Mouse (Mus musculus) heart, embryonic 11.5 days (tissue): ENCODE data around the gene Cytl1. TPM values are rescaled to one million over a fixed set of nuclear protein-coding genes. Genes with fewer than 3 reads are reported as not detected.

Experiments used
- ATAC-seq: fragments of 200-750 bp; cut with Nextera tagmentation; replicated peaks from 2 replicates; pipeline ENCODE4 v1.8.0; 2017; ENCODE audit warnings: moderate library complexity; ENCODE audit not compliant: insufficient number of reproducible peaks, low FRiP score, low TSS enrichment
- H3K27ac ChIP-seq: fragments of 300-500 bp; sonication (generic); 2 replicates; pipeline ENCODE4 v1.5.1; 2014; ENCODE audit warnings: mild to moderate bottlenecking, low read depth, low read length
- H3K27me3 ChIP-seq: fragments of 300-500 bp; sonication (generic); 2 replicates; pipeline ENCODE4 v1.6.1; 2014; ENCODE audit warnings: mild to moderate bottlenecking, low read length, mixed read lengths; ENCODE audit not compliant: control insufficient read depth, insufficient read depth
- H3K36me3 ChIP-seq: fragments of 300-500 bp; sonication (generic); 2 replicates; pipeline ENCODE4 v1.6.1; 2014; ENCODE audit warnings: mild to moderate bottlenecking, low read length, moderate library complexity, mixed read lengths; ENCODE audit not compliant: control insufficient read depth, insufficient read depth
- H3K4me1 ChIP-seq: fragments of 300-500 bp; sonication (generic); 2 replicates; pipeline ENCODE4 v1.6.1; 2014; ENCODE audit warnings: low read length; ENCODE audit not compliant: control insufficient read depth, insufficient read depth
- H3K4me2 ChIP-seq: fragments of 300-500 bp; sonication (generic); 2 replicates; pipeline ENCODE4 v1.6.1; 2014; ENCODE audit warnings: mild to moderate bottlenecking, moderate library complexity
- H3K4me3 ChIP-seq: fragments of 300-500 bp; sonication (generic); 2 replicates; pipeline ENCODE4 v1.5.1; 2014; ENCODE audit warnings: low read depth, low read length
- H3K9ac ChIP-seq: fragments of 300-500 bp; sonication (generic); 2 replicates; pipeline ENCODE4 v1.6.1; 2014; ENCODE audit warnings: mild to moderate bottlenecking, low read depth, low read length, moderate library complexity
- H3K9me3 ChIP-seq: fragments of 300-500 bp; sonication (generic); replicated peaks from 2 replicates; pipeline ENCODE4 v1.6.1; 2016; ENCODE audit warnings: low read length; ENCODE audit not compliant: control insufficient read depth
- WGBS: fragments of 180-500 bp; shearing (Covaris S2); extraction: QIAGEN DNeasy Blood & Tissue Kit; methylation state at CpG from one replicate; pipeline ENCODE4 v1.1.7; 2014; ENCODE audit not compliant: insufficient replicate concordance; 5-methylcytosine and 5-hydroxymethylcytosine counted together
- polyA plus RNA-seq: library from polyadenylated mRNA; unstranded; fragments of >200 nt; fragmentation: Nextera tagmentation; extraction: Ambion mirVana; gene quantifications from 2 replicates; pipeline ENCODE4 v1.2.1, GENCODE M21; 2014

Gene Cytl1
- polyA plus RNA-seq, 1 experiment from 2014 or later: 2.3 TPM

DNA sequence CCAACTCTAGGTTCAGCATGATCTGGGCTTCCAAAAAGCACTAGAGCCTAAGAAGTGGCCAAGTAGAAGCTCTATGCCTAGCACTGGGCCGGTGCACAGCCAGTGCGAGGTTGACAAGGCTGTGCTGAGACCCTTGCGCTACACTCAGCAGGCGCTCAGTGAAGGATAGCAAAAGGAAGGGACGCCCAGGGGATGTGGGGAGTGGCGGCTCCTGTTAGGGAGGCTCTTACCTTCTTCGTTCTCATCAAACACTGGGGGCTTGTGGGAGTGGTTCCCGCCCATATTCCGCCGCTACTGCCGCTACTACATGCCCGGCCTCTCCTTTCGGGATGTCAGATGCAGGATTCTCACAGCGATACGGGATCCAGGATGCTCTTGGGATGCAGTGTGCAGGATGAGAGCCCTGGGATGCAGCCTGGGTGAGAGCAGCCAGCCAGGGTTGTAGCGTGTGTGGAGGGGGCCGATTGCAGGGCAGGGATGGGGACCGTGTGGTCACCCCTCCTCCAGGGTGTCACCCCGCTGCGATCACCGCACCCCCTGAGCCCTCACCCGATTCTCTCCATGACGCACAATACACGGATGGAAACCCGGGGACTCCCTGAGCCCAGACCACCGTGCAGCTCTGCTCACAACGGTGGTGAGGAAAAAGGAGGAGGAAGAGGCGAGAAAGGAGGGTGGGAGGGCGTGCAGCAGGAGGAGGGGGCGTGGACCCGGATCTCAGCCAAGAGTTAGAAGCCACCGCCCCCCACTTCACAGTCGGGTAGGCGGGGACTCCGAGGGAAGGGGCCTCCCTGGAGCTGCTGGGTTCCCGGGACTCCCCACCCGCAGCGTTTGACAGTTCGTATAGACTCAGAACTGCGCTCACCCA, 18.6 kb upstream of the Cytl1 start, which contains the start of gene Stk32b:
Stk32b (minus strand) TSS at position 667 of the 868 bp plus-strand sequence.
- peaks cover 29% of the 10 kb centered on the region for H3K27me3 ChIP-seq
- peaks cover 11% of the 10 kb centered on the region for H3K4me1 ChIP-seq
- H3K27ac ChIP-seq: no peak within 1 kb of the TSS
- under 1% methylated on average over 40 of the region's 40 CpGs for WGBS
- H3K9me3 ChIP-seq: no peaks in the 10 kb centered on the region
- peak within 1 kb of the TSS; percentile 43; the same call in 1 of the 2 replicates for H3K9ac ChIP-seq
- ATAC-seq: peak; percentile 62
- H3K4me3 ChIP-seq: peak within 1 kb of the TSS; percentile 44
- peak within 1 kb of the TSS; percentile 81 for H3K4me2 ChIP-seq
- no peaks in the 10 kb centered on the region for H3K36me3 ChIP-seq

DNA sequence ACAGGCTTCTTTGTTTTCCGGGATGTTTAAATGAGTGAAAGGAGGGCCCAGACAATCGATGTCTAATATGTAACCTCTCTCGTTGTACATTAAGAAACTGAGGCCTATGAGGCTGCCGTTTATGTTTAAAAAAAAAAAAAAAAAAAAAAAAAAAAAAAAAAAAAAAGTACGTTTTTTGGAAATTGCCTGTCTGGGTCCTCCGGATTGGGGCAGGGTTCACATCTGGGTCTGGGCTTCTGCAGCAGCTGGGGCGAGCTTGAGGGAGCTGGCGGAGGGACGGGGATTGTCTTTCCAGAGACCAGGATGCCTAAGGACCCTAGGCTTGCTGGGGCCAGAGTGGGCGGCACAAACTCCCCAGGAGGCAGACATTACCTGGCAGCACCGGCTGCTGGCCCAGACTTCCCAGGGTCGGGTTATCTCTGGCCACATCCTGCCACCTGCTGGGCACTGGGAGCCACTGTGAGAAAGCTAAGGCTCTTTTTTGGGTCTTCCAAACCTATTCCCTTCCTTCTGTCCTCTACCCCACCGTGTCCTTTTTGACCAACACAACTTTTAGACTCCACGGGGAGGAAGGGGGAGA, 17.8 kb upstream of the Cytl1 start:
- peaks cover 11% of the 10 kb centered on the region for H3K4me1 ChIP-seq
- H3K9ac ChIP-seq: no peak overlapping the region
- 0 out of 2 replicates have a peak, but pooled peaks have one; percentile 29 for ATAC-seq
- no peak overlapping the region for H3K27ac ChIP-seq
- peak overlapping the region; percentile 44 for H3K4me3 ChIP-seq
- no peaks in the 10 kb centered on the region for H3K9me3 ChIP-seq
- H3K4me2 ChIP-seq: peak overlapping the region; percentile 81
- peaks cover 29% of the 10 kb centered on the region for H3K27me3 ChIP-seq
- 2% methylated on average over 14 of the region's 14 CpGs for WGBS
- no peaks in the 10 kb centered on the region for H3K36me3 ChIP-seq

DNA sequence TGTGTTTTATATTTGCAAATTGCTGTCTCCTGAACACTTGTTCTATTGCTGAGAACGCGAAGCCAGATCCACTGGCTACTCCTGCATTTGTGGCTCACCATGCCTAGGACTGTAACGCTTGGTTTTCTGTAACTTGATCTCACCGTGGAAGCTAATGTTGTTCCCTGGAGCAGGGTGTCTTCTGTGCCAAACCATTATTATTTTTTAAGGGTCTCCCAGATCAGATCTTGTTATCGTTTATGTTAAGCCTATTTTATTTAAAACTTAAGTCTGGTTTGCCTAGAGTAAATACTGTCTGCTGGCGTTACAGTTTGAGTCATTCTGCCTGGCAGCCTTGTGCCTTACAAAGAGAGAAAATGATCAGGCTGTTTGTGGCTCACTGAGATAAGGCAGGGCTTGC, 14.6 kb upstream of the Cytl1 start:
- no peak for ATAC-seq
- no peak overlapping the region for H3K27ac ChIP-seq
- H3K4me1 ChIP-seq: peaks cover 9% of the 10 kb centered on the region; the same call in 1 of the 2 replicates
- H3K4me2 ChIP-seq: no peak overlapping the region
- H3K9me3 ChIP-seq: no peaks in the 10 kb centered on the region
- H3K4me3 ChIP-seq: no peak overlapping the region
- 39% methylated on average over 6 of the region's 6 CpGs for WGBS
- H3K27me3 ChIP-seq: peaks cover 27% of the 10 kb centered on the region
- no peak overlapping the region for H3K9ac ChIP-seq
- H3K36me3 ChIP-seq: no peaks in the 10 kb centered on the region

DNA sequence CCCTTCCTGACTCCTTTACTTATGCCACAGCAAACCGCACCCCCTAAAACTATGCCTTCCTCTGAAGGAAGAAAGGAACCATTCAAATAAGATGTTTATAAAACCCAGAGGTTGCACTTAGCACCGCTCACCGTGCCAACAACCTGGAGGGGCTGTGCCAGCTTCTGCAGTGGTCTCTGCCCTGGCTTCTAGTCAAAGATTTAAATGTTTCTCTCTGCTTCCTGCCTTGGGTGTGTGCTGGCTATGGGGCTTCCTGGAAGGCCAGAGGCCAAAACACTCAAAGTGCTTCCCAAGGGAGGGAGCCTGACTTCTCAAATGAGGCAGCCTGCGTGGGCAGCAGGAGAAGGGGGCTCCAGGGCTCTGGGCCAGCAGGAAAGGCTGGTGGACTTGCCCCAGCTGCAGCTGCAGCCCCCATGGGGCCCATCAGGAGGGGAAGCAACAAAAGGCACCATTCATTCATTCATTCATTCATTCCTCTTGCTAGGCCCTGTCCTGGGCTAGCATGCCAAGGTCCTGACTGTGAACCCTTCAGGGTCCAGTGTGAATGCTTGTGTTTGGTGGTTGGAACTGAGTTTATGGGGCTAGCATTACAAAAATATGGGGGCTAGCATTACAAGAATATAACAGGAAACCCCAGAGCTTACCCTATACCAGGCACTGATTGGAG, 10.0 kb upstream of the Cytl1 start:
- Histone ChIP-seq H3K9me3 (no peaks in the 10 kb centered on the region), H3K9ac (no peak overlapping the region), H3K27me3 (no peaks in the 10 kb centered on the region), H3K27ac (no peak overlapping the region), H3K4me1 (peaks cover 3% of the 10 kb centered on the region; the same call in 1 of the 2 replicates), H3K4me3 (no peak overlapping the region), H3K36me3 (no peaks in the 10 kb centered on the region), H3K4me2 (no peak overlapping the region)
- no peak for ATAC-seq
- 69% methylated on average over 4 of the region's 4 CpGs for WGBS

DNA sequence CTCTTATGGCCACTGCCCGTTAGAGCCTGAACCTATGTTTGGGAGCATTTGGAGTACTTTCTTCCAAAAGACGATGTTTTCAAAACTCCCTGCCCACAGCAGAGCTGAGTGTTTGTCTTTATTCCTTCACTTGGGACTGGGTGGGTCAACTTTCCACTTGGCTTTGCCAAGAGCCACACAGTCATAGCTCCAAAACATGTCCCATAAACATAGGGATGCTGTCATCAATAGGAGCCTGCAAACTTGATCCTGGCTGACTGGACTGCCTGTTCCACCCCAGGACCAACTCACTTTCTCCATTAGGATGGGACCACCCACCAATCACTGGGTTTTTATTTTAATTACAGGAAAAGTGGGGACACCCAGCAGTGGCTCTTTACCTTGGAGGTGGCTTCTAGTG, 4.5 kb upstream of the Cytl1 start:
- 85% methylated on average over 2 of the region's 2 CpGs for WGBS
- no peak overlapping the region for H3K27ac ChIP-seq

DNA sequence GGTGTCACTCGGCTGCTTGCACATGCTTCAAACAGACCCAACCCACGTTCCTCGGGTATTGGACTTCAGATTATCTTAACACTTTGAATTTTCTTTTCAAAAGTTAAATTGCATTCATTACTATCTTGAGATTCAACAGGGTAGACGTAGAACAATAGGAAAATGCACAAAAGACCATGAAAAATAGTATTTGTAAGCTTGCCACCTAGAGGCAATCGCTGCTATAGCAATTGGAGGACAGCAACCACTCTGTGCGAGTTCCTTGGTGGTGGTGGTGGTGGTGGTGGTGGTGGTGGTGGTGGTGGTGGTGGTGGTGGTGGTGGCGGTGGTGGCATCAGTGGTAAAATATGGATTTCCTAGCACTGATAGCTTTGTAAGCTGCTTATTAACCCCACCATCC, 894 bp downstream of the Cytl1 start:
- Histone ChIP-seq H3K4me3 (no peak overlapping the region), H3K9ac (no peak overlapping the region), H3K36me3 (no peaks in the 10 kb centered on the region), H3K4me2 (no peak overlapping the region), H3K27ac (no peak overlapping the region), H3K27me3 (no peaks in the 10 kb centered on the region), H3K9me3 (no peaks in the 10 kb centered on the region), H3K4me1 (0 out of 2 replicates have a peak, but pooled peaks cover 4% of the 10 kb centered on the region)
- 47% methylated on average over 7 of the region's 7 CpGs for WGBS
- no peak for ATAC-seq

More for the DNA sequence above, 4.5 kb upstream of the Cytl1 start:
- no peaks in the 10 kb centered on the region for H3K9me3 ChIP-seq
- no peaks in the 10 kb centered on the region for H3K27me3 ChIP-seq
- ATAC-seq: no peak
- no peaks in the 10 kb centered on the region for H3K36me3 ChIP-seq
- H3K4me1 ChIP-seq: 0 out of 2 replicates have a peak, but pooled peaks cover 4% of the 10 kb centered on the region
- no peak overlapping the region for H3K4me2 ChIP-seq
- H3K9ac ChIP-seq: no peak overlapping the region
- H3K4me3 ChIP-seq: no peak overlapping the region

DNA sequence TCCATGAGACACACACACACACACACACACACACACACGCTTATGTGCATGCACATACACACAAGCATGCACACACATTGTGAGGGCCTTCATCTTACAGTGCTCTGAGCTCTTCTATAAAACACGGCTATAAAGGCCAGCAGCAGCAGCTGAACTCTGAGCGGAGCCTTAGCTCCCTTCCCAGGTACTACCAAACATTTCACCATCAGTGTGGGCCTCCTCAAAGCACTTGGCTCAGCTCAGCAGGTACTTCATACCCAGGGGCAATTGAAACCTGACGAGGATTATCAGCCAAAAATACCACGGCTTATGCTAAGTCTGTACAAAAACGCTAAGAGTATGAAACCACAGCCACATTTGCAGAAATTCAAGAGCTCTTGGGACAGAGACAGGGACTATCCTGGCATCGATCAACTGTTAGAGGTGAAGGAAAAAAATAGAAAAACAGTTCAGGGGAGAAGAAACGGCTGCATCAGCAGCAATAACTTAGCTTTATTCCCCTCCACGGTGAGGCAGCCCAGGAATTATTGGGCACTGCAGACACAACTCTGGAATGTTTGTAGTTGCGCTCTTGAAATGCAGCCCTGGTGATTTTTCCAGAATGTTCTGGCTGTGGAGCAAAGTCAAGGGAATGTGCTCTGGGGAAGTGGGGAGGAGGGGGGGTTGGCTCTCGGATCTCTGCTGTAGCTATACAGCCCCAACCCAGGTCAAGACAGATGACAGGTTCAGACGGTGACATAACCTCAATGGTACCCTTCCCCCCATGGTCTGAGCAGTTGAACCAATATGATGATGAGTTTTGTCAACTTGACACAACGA, 8.8 kb downstream of the Cytl1 start:
- no peak for ATAC-seq

More for the DNA sequence above, 8.8 kb downstream of the Cytl1 start:
- Histone ChIP-seq H3K36me3 (no peaks in the 10 kb centered on the region), H3K27me3 (no peaks in the 10 kb centered on the region), H3K4me1 (no peaks in the 10 kb centered on the region), H3K4me2 (no peak overlapping the region), H3K27ac (no peak overlapping the region), H3K9me3 (no peaks in the 10 kb centered on the region), H3K4me3 (no peak overlapping the region), H3K9ac (no peak overlapping the region)
- 67% methylated on average over 13 of the region's 13 CpGs for WGBS
